Mouse (Mus musculus) yolk sac, embryonic 10.5 days (tissue): ENCODE data around the gene Tspoap1.
A peak's percentile ranks its signal among the peaks of the same experiment; 100 is the strongest.

ENCODE experiments used
- DNase-seq: peaks from one replicate; pipeline ENCODE4 v3.0.0-alpha.2; 2017; ENCODE audit warnings: low spot score

Gene Tspoap1

GRCm38 (mm10) chr11:87760301-87761081 lies at the start of gene Tspoap1:
Gene Tspoap1, plus strand, starts transcription at chr11:87760541.
- DNase-seq = no peak

GRCm38 (mm10) chr11:87712188-87712587 lies 48.2 kb upstream of the Tspoap1 start:
- no peak for DNase-seq

- no peak for DNase-seq
Measured at GRCm38 (mm10) chr11:87715999-87716398, 44.3 kb upstream of the Tspoap1 start.

GRCm38 (mm10) chr11:87719526-87719925 lies 40.8 kb upstream of the Tspoap1 start:
- no peak for DNase-seq

- DNase-seq = no peak
Measured at GRCm38 (mm10) chr11:87720324-87720723, 40.0 kb upstream of the Tspoap1 start.

GRCm38 (mm10) chr11:87720839-87721238 lies 39.5 kb upstream of the Tspoap1 start:
- no peak for DNase-seq

- no peak for DNase-seq
Measured at GRCm38 (mm10) chr11:87722168-87722567, 38.2 kb upstream of the Tspoap1 start.

- DNase-seq = no peak
Measured at GRCm38 (mm10) chr11:87722891-87723290, 37.5 kb upstream of the Tspoap1 start.

- no peak for DNase-seq
Measured at GRCm38 (mm10) chr11:87725515-87725914, 34.8 kb upstream of the Tspoap1 start.

- DNase-seq = peak; percentile 54
Measured at GRCm38 (mm10) chr11:87725964-87726562, 34.3 kb upstream of the Tspoap1 start.

GRCm38 (mm10) chr11:87727021-87727420 lies 33.3 kb upstream of the Tspoap1 start:
- DNase-seq = no peak

GRCm38 (mm10) chr11:87727471-87727870 lies 32.9 kb upstream of the Tspoap1 start:
- DNase-seq = no peak

GRCm38 (mm10) chr11:87728850-87729592 lies 31.3 kb upstream of the Tspoap1 start:
- DNase-seq = no peak

- peak; percentile 38 for DNase-seq
Measured at GRCm38 (mm10) chr11:87729593-87730185, 30.7 kb upstream of the Tspoap1 start.

- DNase-seq = no peak
Measured at GRCm38 (mm10) chr11:87730652-87731310, 29.6 kb upstream of the Tspoap1 start.

- DNase-seq = no peak
Measured at GRCm38 (mm10) chr11:87734346-87734745, 26.0 kb upstream of the Tspoap1 start.

- DNase-seq = no peak
Measured at GRCm38 (mm10) chr11:87735691-87736090, 24.6 kb upstream of the Tspoap1 start.

GRCm38 (mm10) chr11:87736647-87737134 lies 23.6 kb upstream of the Tspoap1 start:
- peak; percentile 72 for DNase-seq

GRCm38 (mm10) chr11:87737175-87737740 lies 23.1 kb upstream of the Tspoap1 start, which contains the start of gene Supt4a:
Gene Supt4a, plus strand, starts transcription at chr11:87737552.
- peak; percentile 93 for DNase-seq

GRCm38 (mm10) chr11:87743691-87744090 lies 16.6 kb upstream of the Tspoap1 start:
- no peak for DNase-seq

- DNase-seq = no peak
Measured at GRCm38 (mm10) chr11:87744964-87745363, 15.4 kb upstream of the Tspoap1 start.
